Mouse (Mus musculus) embryo, embryonic 11.5 days (tissue): ENCODE results near the gene Ube2v1.
"Not testable (repeated sequence)": the region's sequence is repeated elsewhere in the genome, so short reads cannot be mapped to it uniquely, and the experiment has no call there.

ENCODE experiments used
- DNase-seq: peaks from one replicate; pipeline ENCODE4 v3.0.0-alpha.2; 2012; ENCODE audit warnings: low read depth, low spot score

Gene Ube2v1

GRCm38 (mm10) chr2:167622965-167623364 lies 8.9 kb downstream of the Ube2v1 start:
- DNase-seq = no peak

- DNase-seq = no peak
Observed at GRCm38 (mm10) chr2:167622352-167622751, 9.5 kb downstream of the Ube2v1 start.

- no peak for DNase-seq
Observed at GRCm38 (mm10) chr2:167621255-167622087, 10.4 kb downstream of the Ube2v1 start.

- DNase-seq = no peak
Observed at GRCm38 (mm10) chr2:167617472-167617871, 14.4 kb downstream of the Ube2v1 start.

- no peak for DNase-seq
Observed at GRCm38 (mm10) chr2:167617034-167617433, 14.9 kb downstream of the Ube2v1 start.

GRCm38 (mm10) chr2:167613335-167613734 lies 18.6 kb downstream of the Ube2v1 start:
- DNase-seq = not testable (repeated sequence)

GRCm38 (mm10) chr2:167612122-167612521 lies 19.8 kb downstream of the Ube2v1 start:
- no peak for DNase-seq

- DNase-seq = no peak
Observed at GRCm38 (mm10) chr2:167611287-167611686, 20.6 kb downstream of the Ube2v1 start.

- no peak for DNase-seq
Observed at GRCm38 (mm10) chr2:167606745-167607123, 25.2 kb downstream of the Ube2v1 start.

- DNase-seq = no peak
Observed at GRCm38 (mm10) chr2:167605817-167606744, 25.8 kb downstream of the Ube2v1 start.

GRCm38 (mm10) chr2:167605178-167605794 lies 26.6 kb downstream of the Ube2v1 start:
- peak; percentile 82 for DNase-seq

GRCm38 (mm10) chr2:167602978-167603377 lies 28.9 kb downstream of the Ube2v1 start:
- no peak for DNase-seq

GRCm38 (mm10) chr2:167602364-167602763 lies 29.5 kb downstream of the Ube2v1 start:
- no peak for DNase-seq

GRCm38 (mm10) chr2:167600481-167600995 lies 31.4 kb downstream of the Ube2v1 start:
- DNase-seq = no peak

GRCm38 (mm10) chr2:167599917-167600316 lies 32.0 kb downstream of the Ube2v1 start:
- no peak for DNase-seq

GRCm38 (mm10) chr2:167599195-167599594 lies 32.7 kb downstream of the Ube2v1 start:
- DNase-seq = no peak

- no peak for DNase-seq
Observed at GRCm38 (mm10) chr2:167597492-167598186, 34.3 kb downstream of the Ube2v1 start.

GRCm38 (mm10) chr2:167596726-167597491 lies 35.0 kb downstream of the Ube2v1 start:
- no peak for DNase-seq

- DNase-seq = no peak
Observed at GRCm38 (mm10) chr2:167596262-167596661, 35.6 kb downstream of the Ube2v1 start.

- peak; percentile 62 for DNase-seq
Observed at GRCm38 (mm10) chr2:167595761-167596171, 36.1 kb downstream of the Ube2v1 start.
